In genomic region chr1:84404880-84405279, GRCm38 (mm10) we compare ENCODE assay signal across 13 mouse cellular contexts. TPM values are rescaled to one million over a fixed set of nuclear protein-coding genes. Genes with fewer than 3 reads are reported as not detected.
DNase-seq lines count a peak whose midpoint lies in the region; ATAC-seq and TF ChIP-seq lines count a peak whose summit lies in the region.
"Had no signal": no experiment of that assay in that cellular context is flagged by ENCODE, and none has a peak within 500 bp of the region (broad histone marks: within the 10 kb centered on the region; RNA-seq: fewer than 3 reads in every experiment).

No protein-coding gene starts in this region.

- intact Hi-C loops in gastrocnemius, postnatal 14 days (cut with DNase I; ENCODE audit: low total_unique reads) = no loop called here

- no peak overlapping the region for H3K9ac ChIP-seq in hindbrain, embryonic 15.5 days
- no peak overlapping the region for H3K9ac ChIP-seq in hindbrain, embryonic 13.5 days
- H3K9ac ChIP-seq in lung, postnatal 0 days (replicated peaks; ENCODE audit: low read depth) = no peak overlapping the region

- WGBS in hindbrain, embryonic 15.5 days = 54% methylated on average over 12 of the region's 12 CpGs
- WGBS in hindbrain, embryonic 13.5 days = 60% methylated on average over 12 of the region's 12 CpGs
- 35% methylated on average over 12 of the region's 12 CpGs for WGBS in lung, postnatal 0 days

- H3K4me2 ChIP-seq in hindbrain, embryonic 15.5 days = no peak overlapping the region
- no peak overlapping the region for H3K4me2 ChIP-seq in hindbrain, embryonic 13.5 days
- H3K4me2 ChIP-seq in lung, postnatal 0 days (replicated peaks; ENCODE audit: low read depth, low read length) = no peak overlapping the region

- peak; percentile 69 for TF ChIP-seq EP300 in lung, postnatal 0 days (IDR thresholded peaks at IDR 0.05)

- no peaks in the 10 kb centered on the region for H3K9me3 ChIP-seq in hindbrain, embryonic 15.5 days
- no peaks in the 10 kb centered on the region for H3K9me3 ChIP-seq in hindbrain, embryonic 13.5 days
- no peaks in the 10 kb centered on the region for H3K9me3 ChIP-seq in lung, postnatal 0 days (ENCODE audit: low read length)

- no peak overlapping the region for H3K4me3 ChIP-seq in hindbrain, embryonic 15.5 days
- H3K4me3 ChIP-seq in hindbrain, embryonic 13.5 days = no peak overlapping the region
- no peak overlapping the region for H3K4me3 ChIP-seq in lung, postnatal 0 days (ENCODE audit: low read depth, low read length)
- H3K4me3 ChIP-seq in layer of hippocampus, adult 2 months = no peak overlapping the region
- H3K4me3 ChIP-seq: erythroblast, embryonic 14.5 days had no signal

- TF ChIP-seq CTCF in lung, postnatal 0 days (IDR thresholded peaks at IDR 0.05) = no peak
- TF ChIP-seq CTCF in layer of hippocampus, adult 2 months (conservative IDR thresholded peaks at IDR 0.05) = no peak

- H3K36me3 ChIP-seq in hindbrain, embryonic 15.5 days = no peaks in the 10 kb centered on the region
- peaks cover 5% of the 10 kb centered on the region for H3K36me3 ChIP-seq in hindbrain, embryonic 13.5 days
- no peaks in the 10 kb centered on the region for H3K36me3 ChIP-seq in lung, postnatal 0 days (ENCODE audit: insufficient read depth, low read length)

- no peaks in the 10 kb centered on the region for H3K4me1 ChIP-seq in hindbrain, embryonic 15.5 days (replicated peaks)
- peaks cover 3% of the 10 kb centered on the region; the same call in 1 of the 2 replicates for H3K4me1 ChIP-seq in hindbrain, embryonic 13.5 days (replicated peaks)
- 0 out of 2 replicates have a peak, but pooled peaks cover 3% of the 10 kb centered on the region for H3K4me1 ChIP-seq in lung, postnatal 0 days (ENCODE audit: insufficient read depth, low read depth, low read length)

- H3K27ac ChIP-seq in hindbrain, embryonic 15.5 days (replicated peaks) = no peak overlapping the region
- no peak overlapping the region for H3K27ac ChIP-seq in hindbrain, embryonic 13.5 days
- no peak overlapping the region for H3K27ac ChIP-seq in lung, postnatal 0 days (ENCODE audit: low read length)
- no peak overlapping the region for H3K27ac ChIP-seq in layer of hippocampus, adult 2 months

- 0 out of 2 replicates have a peak, but pooled peaks have one; percentile 23 for ATAC-seq in hindbrain, embryonic 15.5 days (ENCODE audit: low FRiP score, low read depth)
- no peak for ATAC-seq in hindbrain, embryonic 13.5 days (ENCODE audit: low FRiP score)
- ATAC-seq in lung, postnatal 0 days = peak; percentile 61
- ATAC-seq: activated CD4-positive, CD25-positive, alpha-beta regulatory T cell, adult 4 months had no signal

- H3K27me3 ChIP-seq in hindbrain, embryonic 15.5 days = no peaks in the 10 kb centered on the region
- H3K27me3 ChIP-seq in hindbrain, embryonic 13.5 days = no peaks in the 10 kb centered on the region
- H3K27me3 ChIP-seq in lung, postnatal 0 days (replicated peaks; ENCODE audit: insufficient read depth, low read length) = no peaks in the 10 kb centered on the region

- DNase-seq in ES-CJ7 (ENCODE audit: low read depth, low spot score) = peak; percentile 26
- DNase-seq in gastrocnemius, postnatal 14 days = peak; percentile 24
- no peak for DNase-seq in lung, postnatal 0 days (ENCODE audit: low spot score)
- no peak for DNase-seq in thymus, postnatal 10 days (ENCODE audit: low spot score in 2 of 2)
- no peak for DNase-seq in embryo, embryonic 9.5 days (ENCODE audit: extremely low spot score)
- DNase-seq in layer of hippocampus, adult 2 months (ENCODE audit: low spot score in 2 of 2) = no peak
- DNase-seq: cerebellum, postnatal 36 days; kidney, postnatal 10 days; layer of hippocampus, postnatal 36 days had no signal

RNA-seq across cellular contexts. Expression of gene Pid1, which starts 40.9 kb away (rescaled TPM):
- 104 and 118 TPM in 2 replicates for polyA plus RNA-seq in hindbrain, embryonic 15.5 days (2015; fragmentation: Nextera tagmentation; extraction: Ambion mirVana)
- polyA plus RNA-seq in hindbrain, embryonic 13.5 days (2015; fragmentation: Nextera tagmentation; extraction: Ambion mirVana) = 145 and 171 TPM in 2 replicates
- total RNA-seq in gastrocnemius, postnatal 14 days (2021) = 10 to 100 TPM; 17.6 TPM
- 20.8 and 23.6 TPM in 2 replicates for polyA plus RNA-seq in lung, postnatal 0 days (2015; fragmentation: Nextera tagmentation; extraction: Ambion mirVana)
- total RNA-seq in layer of hippocampus, adult 2 months (2021) = 10 to 100 TPM; 36.8 to 39.4 TPM

Comparison
In these comparisons a context has a peak if more than half of its experiments do, and no peak if none do; other contexts are left out.
1. DNase-seq: peak in ES-CJ7 (single experiment) and gastrocnemius, postnatal 14 days (single experiment); none in lung, postnatal 0 days (single experiment), thymus, postnatal 10 days (0 of 2), embryo, embryonic 9.5 days (single experiment) and layer of hippocampus, adult 2 months (0 of 2).